11 mouse cellular contexts compared by ENCODE assay signal in genomic region chr8:3179930-3180329, GRCm38 (mm10).
DNase-seq lines count a peak whose midpoint lies in the region; ATAC-seq and TF ChIP-seq lines count a peak whose summit lies in the region.
"Had no signal": no experiment of that assay in that cellular context is flagged by ENCODE, and none has a peak within 500 bp of the region (broad histone marks: within the 10 kb centered on the region; RNA-seq: fewer than 3 reads in every experiment).

No protein-coding gene starts in this region.

- no peak overlapping the region for H3K9ac ChIP-seq in lung, postnatal 0 days (replicated peaks; ENCODE audit: low read depth)
- no peak overlapping the region for H3K9ac ChIP-seq in kidney, embryonic 15.5 days
- H3K9ac ChIP-seq: heart, embryonic 13.5 days; lung, embryonic 15.5 days had no signal

- peak; percentile 67 for TF ChIP-seq CTCF in gastrocnemius, adult 2 months (IDR thresholded peaks at IDR 0.05)
- peak; percentile 59 for TF ChIP-seq CTCF in lung, postnatal 0 days (IDR thresholded peaks at IDR 0.05)

- H3K9me3 ChIP-seq in lung, postnatal 0 days (ENCODE audit: low read length) = no peaks in the 10 kb centered on the region
- H3K9me3 ChIP-seq in kidney, embryonic 15.5 days (replicated peaks) = no peaks in the 10 kb centered on the region
- H3K9me3 ChIP-seq: lung, embryonic 15.5 days had no signal

- no peak overlapping the region for H3K4me2 ChIP-seq in lung, postnatal 0 days (replicated peaks; ENCODE audit: low read depth, low read length)
- no peak overlapping the region for H3K4me2 ChIP-seq in kidney, embryonic 15.5 days
- H3K4me2 ChIP-seq: heart, embryonic 13.5 days; lung, embryonic 15.5 days had no signal

- no peak for ATAC-seq in lung, postnatal 0 days
- no peak for ATAC-seq in kidney, embryonic 15.5 days (replicated peaks; ENCODE audit: low FRiP score)

- H3K27me3 ChIP-seq in lung, postnatal 0 days (replicated peaks; ENCODE audit: insufficient read depth, low read length) = no peaks in the 10 kb centered on the region
- H3K27me3 ChIP-seq in kidney, embryonic 15.5 days = no peaks in the 10 kb centered on the region
- H3K27me3 ChIP-seq: heart, embryonic 13.5 days; lung, embryonic 15.5 days had no signal

- no peak overlapping the region for H3K27ac ChIP-seq in gastrocnemius, adult 2 months
- H3K27ac ChIP-seq in lung, postnatal 0 days (ENCODE audit: low read length) = no peak overlapping the region
- no peak overlapping the region for H3K27ac ChIP-seq in kidney, embryonic 15.5 days
- H3K27ac ChIP-seq: heart, embryonic 13.5 days; lung, embryonic 15.5 days had no signal

- no peak for TF ChIP-seq EP300 in lung, postnatal 0 days (IDR thresholded peaks at IDR 0.05)

- no peaks in the 10 kb centered on the region for H3K4me1 ChIP-seq in lung, postnatal 0 days (ENCODE audit: insufficient read depth, low read depth, low read length)
- no peaks in the 10 kb centered on the region for H3K4me1 ChIP-seq in kidney, embryonic 15.5 days
- H3K4me1 ChIP-seq: heart, embryonic 13.5 days; lung, embryonic 15.5 days had no signal

- H3K36me3 ChIP-seq in lung, postnatal 0 days (ENCODE audit: insufficient read depth, low read length) = peaks cover 26% of the 10 kb centered on the region
- H3K36me3 ChIP-seq in kidney, embryonic 15.5 days = peaks cover 49% of the 10 kb centered on the region

- no peak for DNase-seq in gastrocnemius, adult 2 months
- DNase-seq in gastrocnemius, adult 8-10 months (ENCODE audit: low spot score in 2 of 2) = no peak
- peak; percentile 44 for DNase-seq in lung, postnatal 0 days (ENCODE audit: low spot score)
- no peak for DNase-seq in lung, postnatal 4 days
- peak; percentile 4 for DNase-seq in c-Kit-positive CD71-negative TER-119-negative erythroid progenitor cells, embryonic 14.5 days (ENCODE audit: low read depth)
- peak; percentile 53 for DNase-seq in retina, postnatal 1 day
- no peak for DNase-seq in urinary bladder, adult 2 months (ENCODE audit: low spot score)
- DNase-seq: layer of hippocampus, adult 9-11 months had no signal

- H3K4me3 ChIP-seq in gastrocnemius, adult 2 months = no peak overlapping the region
- H3K4me3 ChIP-seq in lung, postnatal 0 days (ENCODE audit: low read depth, low read length) = no peak overlapping the region
- H3K4me3 ChIP-seq in kidney, embryonic 15.5 days (replicated peaks) = no peak overlapping the region
- H3K4me3 ChIP-seq: heart, embryonic 13.5 days; lung, embryonic 15.5 days had no signal

- intact Hi-C loops in gastrocnemius, adult 2 months (cut with DNase I) = loop anchor here (1.0 kb wide), 1 partner anchor 150 kb away; no protein-coding TSS in a partner anchor

- WGBS in lung, postnatal 0 days = 69% methylated on average over 1 of the region's 1 CpGs
- WGBS in kidney, embryonic 15.5 days = 74% methylated on average over 1 of the region's 1 CpGs

Comparison
In these comparisons a context has a peak if more than half of its experiments do, and no peak if none do; other contexts are left out.
1. DNase-seq: peak in lung, postnatal 0 days (single experiment), c-Kit-positive CD71-negative TER-119-negative erythroid progenitor cells, embryonic 14.5 days (single experiment) and retina, postnatal 1 day (single experiment); none in gastrocnemius, adult 2 months (single experiment), gastrocnemius, adult 8-10 months (0 of 2), lung, postnatal 4 days (0 of 2) and urinary bladder, adult 2 months (single experiment).